Comparison of ENCODE assay signal across 23 mouse cellular contexts in the genomic region with DNA sequence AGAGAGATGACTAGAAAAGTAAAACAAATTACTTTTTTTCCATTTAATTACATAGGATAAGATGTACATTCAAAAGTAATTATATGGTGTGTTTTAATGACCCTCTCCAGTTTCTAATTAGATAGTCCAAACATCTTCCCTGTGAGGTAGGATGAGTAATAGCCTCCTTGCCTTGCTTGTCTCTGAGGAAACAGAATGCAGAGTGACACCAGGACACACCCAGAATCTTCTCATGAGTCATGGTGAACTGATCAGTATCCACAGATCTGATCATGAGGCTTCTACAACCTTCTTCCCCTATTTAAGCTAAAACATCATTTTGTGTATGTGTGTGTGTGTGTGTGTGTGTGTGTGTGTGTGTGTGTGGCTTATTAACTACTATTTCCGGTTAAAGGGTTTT.
"Had no signal": no experiment of that assay in that cellular context is flagged by ENCODE, and none has a peak within 500 bp of the region (broad histone marks: within the 10 kb centered on the region; RNA-seq: fewer than 3 reads in every experiment).

No protein-coding gene starts in this region.

- H3K4me2 ChIP-seq: heart, embryonic 11.5 days; heart, embryonic 13.5 days; heart, embryonic 15.5 days; hindbrain, embryonic 13.5 days; hindbrain, embryonic 15.5 days; limb, embryonic 13.5 days; limb, embryonic 15.5 days; liver, embryonic 12.5 days had no signal

- DNase-seq: gastrocnemius, adult 2 months; gastrocnemius, postnatal 10 days; gastrocnemius, postnatal 25 days; heart, adult 2 months; heart, postnatal 36 days; kidney, adult 11 months; kidney, adult 8-10 months; kidney, postnatal 14 days; kidney, postnatal 36 days; layer of hippocampus, postnatal 36 days; left cerebral cortex, postnatal 4 days had no signal

- H3K4me3 ChIP-seq: gastrocnemius, adult 2 months; heart, adult 2 months; heart, embryonic 13.5 days; heart, embryonic 15.5 days; hindbrain, embryonic 13.5 days; hindbrain, embryonic 15.5 days; limb, embryonic 13.5 days; limb, embryonic 15.5 days; liver, embryonic 12.5 days had no signal

- ATAC-seq: hindbrain, postnatal 0 days; intestine, embryonic 16.5 days; liver, embryonic 12.5 days had no signal

- H3K27ac ChIP-seq: gastrocnemius, adult 2 months; heart, adult 2 months; heart, embryonic 13.5 days; heart, embryonic 15.5 days; hindbrain, embryonic 13.5 days; hindbrain, embryonic 15.5 days; hindbrain, postnatal 0 days; kidney, postnatal 0 days; limb, embryonic 13.5 days; limb, embryonic 15.5 days; liver, embryonic 12.5 days; liver, embryonic 14.5 days had no signal

- H3K4me1 ChIP-seq: hindbrain, embryonic 15.5 days; limb, embryonic 13.5 days; limb, embryonic 15.5 days; liver, embryonic 12.5 days had no signal

- H3K9ac ChIP-seq: heart, embryonic 13.5 days; heart, embryonic 15.5 days; hindbrain, embryonic 13.5 days; hindbrain, embryonic 15.5 days; limb, embryonic 13.5 days; limb, embryonic 15.5 days; liver, embryonic 12.5 days; liver, embryonic 14.5 days had no signal

- H3K27me3 ChIP-seq: heart, embryonic 13.5 days; heart, embryonic 15.5 days; hindbrain, embryonic 13.5 days; hindbrain, embryonic 15.5 days; limb, embryonic 13.5 days; limb, embryonic 15.5 days; liver, embryonic 12.5 days had no signal

- H3K9me3 ChIP-seq: heart, embryonic 13.5 days; heart, embryonic 15.5 days; hindbrain, embryonic 13.5 days; hindbrain, embryonic 15.5 days; limb, embryonic 13.5 days; limb, embryonic 15.5 days; liver, embryonic 12.5 days had no signal

- H3K36me3 ChIP-seq: heart, embryonic 13.5 days; heart, embryonic 15.5 days; hindbrain, embryonic 13.5 days; hindbrain, embryonic 15.5 days; limb, embryonic 13.5 days; limb, embryonic 15.5 days; liver, embryonic 12.5 days had no signal
